Mouse (Mus musculus): ENCODE measurements around the gene Rab8a.

GRCm38 (mm10) chr8:72210710-72211109 is 49.7 kb downstream of the Rab8a start:
- TF ChIP-seq POLR2A (IDR thresholded peaks at IDR 0.05; ENCODE audit: insufficient read depth, low read depth, low read length) (no peak), CTCF (IDR thresholded peaks at IDR 0.05) (no peak)

Data from heart, adult 2 months (tissue).